Mouse (Mus musculus) cerebellum, adult 9-11 months (tissue): Measurements from ENCODE around the gene Ptk6.

ENCODE experiments used
- DNase-seq: peaks from one replicate; pipeline ENCODE4 v3.0.0; 2022

Ptk6 gene

DNA sequence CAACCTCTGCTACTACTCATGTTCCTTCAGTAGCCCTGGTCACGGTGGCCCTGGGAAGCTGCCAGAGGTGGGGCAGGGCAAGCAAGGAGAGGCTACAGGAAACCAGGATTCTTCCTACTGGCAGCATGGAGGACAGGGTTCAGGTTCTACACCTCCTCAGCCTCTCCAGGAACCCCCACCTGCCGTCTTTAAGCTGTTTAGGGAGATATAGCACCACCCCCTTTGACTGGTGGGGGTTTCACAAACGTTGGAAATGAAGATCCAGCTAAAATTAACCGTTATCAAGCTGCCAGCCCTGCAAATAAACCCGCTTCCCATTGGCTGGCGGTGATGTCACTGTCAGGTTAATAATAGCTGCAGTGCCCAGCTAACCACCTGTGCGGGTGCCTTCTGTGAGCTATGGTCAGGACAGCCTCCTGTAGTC, 43.5 kb downstream of the Ptk6 start:
- peak; percentile 94 for DNase-seq

DNA sequence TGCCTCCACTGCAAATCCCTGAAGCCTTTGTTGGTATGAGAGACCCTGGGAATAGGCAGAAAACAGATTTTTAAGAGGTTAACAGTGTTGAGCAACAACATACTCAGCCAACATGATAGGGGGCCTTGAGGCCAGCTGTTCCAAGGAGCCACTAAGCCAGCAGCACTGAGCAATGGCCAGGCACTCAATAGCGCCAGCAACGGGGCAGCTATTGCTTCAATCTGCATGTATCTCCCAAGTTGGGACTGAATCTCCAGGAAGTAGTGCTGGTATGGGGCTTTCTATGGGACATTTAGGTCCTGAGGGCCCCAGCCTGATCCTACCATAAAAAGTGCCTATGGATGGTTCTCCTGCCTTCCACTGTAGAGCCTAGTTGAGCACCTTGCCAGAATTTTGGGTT, 44.1 kb downstream of the Ptk6 start:
- peak; percentile 50 for DNase-seq

DNA sequence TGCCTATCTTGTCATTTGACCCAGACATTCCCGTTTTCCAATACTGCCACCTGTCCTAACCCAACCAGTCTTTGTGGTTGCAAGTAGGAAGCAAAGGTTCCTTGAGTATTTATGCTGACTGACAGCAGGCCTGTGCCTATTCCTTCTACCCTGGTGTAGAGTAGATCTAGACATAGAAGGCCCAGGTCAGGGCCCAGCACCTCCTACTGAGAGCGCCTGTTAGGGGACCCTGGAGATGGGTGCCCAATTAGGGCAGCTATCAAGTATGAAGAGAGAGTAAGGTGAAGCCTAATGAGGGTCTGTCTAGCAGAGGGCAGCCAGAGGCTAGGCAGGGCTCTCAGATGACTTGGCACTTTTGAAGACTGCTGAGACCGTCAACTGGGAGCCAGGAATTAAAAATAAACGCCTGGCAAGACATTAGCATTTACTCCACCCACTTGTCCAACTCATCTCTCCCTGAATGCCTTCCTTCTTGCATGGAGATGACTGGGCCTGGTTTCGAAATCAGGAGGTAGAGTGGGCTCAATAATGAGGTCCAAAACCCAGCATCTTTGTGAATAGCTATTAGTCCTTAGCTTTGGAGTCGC, 44.8 kb downstream of the Ptk6 start:
- peak; percentile 65 for DNase-seq

DNA sequence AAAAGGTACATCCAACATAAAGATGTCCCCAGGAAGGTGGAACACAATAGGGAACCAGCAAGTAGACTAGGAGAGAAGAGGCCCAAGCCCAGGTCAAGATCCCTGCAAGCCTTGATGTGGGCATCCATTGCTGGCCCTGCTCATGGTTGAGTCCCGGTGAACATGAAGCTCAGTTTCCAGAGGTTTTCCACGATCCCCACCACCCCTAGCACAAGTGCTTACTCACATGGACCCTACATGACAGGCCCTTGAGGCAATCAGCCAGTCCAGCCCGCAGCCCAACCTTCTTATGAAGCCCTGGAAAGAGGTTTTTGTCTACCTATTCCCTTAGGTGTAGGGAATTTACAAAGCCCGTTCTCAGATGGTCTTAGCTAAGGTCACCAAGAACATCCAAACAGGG, 45.4 kb downstream of the Ptk6 start:
- DNase-seq, result no peak

DNA sequence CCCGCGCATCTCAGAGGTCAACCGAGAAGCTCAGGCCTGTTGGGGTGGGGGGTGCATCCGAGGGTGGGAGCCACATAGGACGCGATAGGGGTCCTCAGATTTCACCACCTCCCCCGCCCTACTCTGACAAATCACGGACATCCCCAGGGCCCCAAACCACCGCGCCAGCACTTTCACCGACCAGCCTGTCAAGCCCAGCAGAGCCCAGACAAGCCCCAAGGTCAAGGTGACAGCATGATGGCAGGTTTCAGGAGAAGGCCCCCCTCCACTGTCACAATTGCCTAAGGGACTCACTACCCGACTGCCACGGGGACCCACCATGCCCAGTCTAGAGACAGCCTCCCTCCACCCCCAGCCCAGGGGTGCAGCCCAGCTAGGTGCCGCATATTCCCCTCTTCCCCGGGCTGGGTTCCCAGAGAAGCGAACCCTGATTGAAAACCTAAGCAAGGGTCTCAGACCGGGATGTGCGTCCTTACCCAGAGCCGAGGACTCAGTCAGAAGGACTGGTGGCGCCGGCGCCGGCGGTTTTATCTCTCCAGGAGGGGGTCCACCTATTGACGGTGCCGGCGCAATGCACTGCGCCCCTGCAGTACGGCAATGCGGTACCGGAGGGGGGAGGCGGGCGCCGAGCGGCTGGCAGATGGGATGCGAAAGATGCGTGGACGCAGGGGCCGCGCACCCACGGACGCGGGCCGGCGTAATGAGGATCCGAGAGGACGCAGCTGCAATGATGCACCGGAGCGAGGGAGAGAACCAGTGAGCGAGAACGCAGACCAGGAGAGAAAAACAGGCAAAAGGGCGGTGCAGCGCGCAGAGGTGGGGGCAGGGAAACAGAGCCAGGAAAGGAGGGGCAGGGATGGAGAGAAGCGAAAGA, 46.1 kb downstream of the Ptk6 start, which contains the start of gene Eef1a2:
TSS of gene Eef1a2 (minus strand) at position 767 of the 874 bp plus-strand sequence.
- DNase-seq, result peak; percentile 93

DNA sequence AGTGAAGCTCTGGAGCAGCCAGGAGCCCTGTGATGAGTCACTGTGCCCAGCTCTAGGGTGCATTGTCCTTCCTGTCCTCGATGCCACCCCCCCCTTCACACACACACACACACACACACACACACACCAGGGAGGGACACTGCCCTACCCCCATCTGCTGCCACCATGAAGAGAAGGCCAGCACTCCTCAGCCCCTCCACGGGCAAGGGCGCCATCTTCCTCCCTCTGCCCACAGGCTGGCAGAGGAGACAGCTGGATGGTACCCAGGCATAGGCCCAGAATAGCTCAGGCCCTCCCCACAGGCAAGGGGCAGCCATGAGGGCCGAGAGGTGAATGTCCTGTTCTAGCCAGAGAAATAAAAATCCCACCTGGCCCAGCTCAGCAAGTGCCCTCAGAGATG, 46.8 kb downstream of the Ptk6 start:
- DNase-seq, result peak; percentile 90

DNA sequence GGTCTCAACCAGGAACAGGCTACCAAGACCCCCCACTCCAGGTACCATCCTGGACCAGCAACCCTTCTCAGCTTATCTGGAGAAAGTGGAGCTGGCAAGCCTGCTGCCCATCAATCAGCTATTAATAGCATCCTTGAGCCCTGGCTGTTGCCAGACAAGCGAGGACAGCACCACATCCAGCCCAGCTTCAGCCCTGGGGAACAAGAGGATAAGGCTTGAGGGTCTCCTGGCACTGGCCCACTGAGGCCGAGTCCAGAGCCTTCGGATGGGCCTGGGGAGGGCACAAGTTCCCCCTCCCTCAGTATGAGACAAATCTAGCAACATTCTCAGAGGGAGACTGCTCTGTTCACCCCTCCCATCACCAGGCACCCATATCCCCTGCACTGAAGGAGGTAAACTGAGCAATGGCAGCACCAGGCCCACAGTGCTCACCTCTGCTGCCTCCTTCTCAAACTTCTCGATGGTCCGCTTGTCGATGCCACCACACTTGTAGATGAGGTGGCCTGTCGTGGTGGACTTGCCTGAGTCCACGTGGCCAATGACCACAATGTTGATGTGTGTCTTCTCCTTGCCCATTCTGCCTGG, 47.7 kb downstream of the Ptk6 start:
- peak; percentile 76 for DNase-seq

DNA sequence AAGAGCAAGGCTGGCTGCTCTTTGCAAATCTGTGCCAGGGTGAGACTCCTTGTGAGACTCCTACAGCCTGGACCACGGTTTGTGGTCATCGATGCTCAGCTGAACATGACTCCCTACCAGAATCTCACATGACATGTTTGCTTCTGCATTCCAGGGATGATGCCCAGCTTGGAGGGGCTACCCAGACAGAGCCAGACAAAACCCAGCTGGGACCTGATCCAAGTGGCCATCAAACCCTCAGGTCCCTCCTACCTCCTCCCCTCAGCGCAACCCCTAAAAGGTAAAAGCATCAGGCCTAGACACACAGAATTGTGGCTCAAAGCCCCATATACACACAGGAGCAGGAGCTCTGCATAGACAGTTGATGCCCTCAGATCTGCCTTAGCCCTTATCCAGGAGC, 48.2 kb downstream of the Ptk6 start:
- peak; percentile 67 for DNase-seq

DNA sequence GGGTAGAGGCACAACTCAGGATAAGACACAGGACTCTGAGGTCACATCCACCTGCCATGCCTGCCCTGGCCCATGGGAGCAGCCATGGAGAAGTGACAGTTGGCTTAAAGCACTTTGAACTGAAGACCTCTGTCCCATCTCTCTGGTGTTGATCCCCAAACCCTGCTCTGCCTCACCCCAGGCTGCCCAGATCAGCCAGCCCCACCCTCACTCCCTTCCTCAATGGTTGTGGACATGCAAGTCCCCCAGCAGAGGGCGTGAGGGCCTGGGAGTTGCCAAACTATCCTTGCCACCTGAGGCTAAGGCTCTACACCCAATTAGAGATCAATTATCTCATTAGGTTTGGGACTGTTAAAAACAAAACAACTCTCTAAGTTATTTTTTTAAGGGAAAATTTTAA, 48.8 kb downstream of the Ptk6 start:
- peak; percentile 71 for DNase-seq

DNA sequence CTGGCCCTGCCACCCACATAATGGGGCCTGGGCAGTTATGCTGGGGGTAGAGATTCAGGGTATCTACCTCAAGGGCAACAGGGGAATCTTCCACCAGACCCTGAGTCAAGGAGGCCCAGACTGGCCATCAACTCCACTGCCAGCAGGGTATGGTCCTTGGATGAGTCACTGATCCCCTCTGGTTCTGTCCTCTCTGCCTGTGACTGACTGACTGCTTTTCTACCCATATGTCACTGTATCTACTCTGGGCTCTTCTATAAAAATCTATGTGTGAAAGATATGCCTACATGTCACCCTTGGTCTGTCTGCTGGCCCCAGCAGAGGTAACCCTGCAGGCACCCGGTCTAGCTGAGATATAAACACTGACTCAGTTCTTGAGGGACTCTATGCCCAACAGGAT, 49.5 kb downstream of the Ptk6 start:
- no peak for DNase-seq

DNA sequence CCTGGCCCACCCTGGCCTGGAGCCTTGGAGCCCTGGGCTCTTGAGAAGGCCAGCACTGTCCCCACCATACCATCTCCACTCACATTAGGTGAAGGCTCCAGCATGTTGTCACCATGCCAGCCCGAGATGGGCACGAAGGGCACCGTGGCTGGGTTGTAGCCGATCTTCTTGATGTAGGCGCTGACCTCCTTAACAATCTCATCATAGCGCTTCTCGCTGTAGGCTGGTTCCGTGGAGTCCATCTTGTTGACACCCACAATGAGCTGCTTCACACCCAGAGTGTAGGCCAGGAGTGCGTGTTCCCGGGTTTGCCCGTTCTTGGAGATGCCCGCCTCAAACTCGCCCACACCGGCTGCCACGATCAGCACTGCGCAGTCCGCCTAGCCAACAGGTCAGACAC, 49.9 kb downstream of the Ptk6 start:
- peak; percentile 65 for DNase-seq

DNA sequence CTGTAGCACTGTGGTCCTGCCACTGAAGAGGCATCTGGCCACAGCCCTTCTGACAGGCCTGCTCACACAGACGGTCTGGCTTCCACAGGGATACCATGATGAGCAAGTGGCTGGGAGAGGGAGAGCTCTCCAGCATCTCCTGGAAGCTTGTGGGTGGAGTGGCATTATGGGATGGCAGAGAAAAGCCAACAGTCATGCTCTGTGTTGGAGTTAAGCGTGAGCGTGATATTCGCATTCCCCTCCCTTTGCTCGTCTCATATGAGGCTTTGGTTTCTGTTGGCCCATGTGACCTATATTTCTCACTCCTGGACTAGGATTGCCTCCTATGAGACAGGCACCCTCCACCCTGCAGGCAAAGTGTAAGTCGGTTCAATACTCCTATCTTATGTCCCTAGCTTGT, 52.3 kb downstream of the Ptk6 start:
- DNase-seq, result no peak

DNA sequence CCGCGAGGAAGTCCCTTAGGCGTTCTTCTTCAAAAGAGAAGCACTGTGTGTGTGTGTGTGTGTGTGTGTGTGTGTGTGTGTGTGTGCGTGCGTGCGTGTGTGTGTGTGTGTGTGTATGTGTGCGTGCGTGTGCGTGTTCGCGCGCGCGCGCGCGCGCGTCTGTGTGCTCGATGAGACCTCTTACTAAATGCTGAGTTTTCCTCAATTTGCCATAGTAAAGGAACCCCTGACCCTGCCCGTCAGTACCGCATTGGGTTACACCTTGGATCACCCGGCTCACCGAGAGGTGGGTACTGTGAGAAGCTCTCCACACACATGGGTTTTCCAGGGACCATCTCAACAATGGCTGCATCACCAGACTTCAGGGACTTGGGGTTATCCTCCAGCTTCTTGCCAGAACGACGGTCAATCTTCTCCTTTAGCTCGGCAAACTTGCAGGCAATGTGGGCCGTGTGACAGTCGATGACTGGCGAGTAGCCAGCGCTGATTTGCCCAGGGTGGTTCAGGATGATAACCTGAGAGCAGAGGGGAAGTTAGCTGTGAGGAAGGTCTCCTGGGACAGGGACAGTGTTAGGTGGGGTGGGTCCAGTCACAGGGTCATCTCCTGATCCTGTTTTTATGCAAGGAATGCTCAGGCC, 54.2 kb downstream of the Ptk6 start:
- DNase-seq, result peak; percentile 68

DNA sequence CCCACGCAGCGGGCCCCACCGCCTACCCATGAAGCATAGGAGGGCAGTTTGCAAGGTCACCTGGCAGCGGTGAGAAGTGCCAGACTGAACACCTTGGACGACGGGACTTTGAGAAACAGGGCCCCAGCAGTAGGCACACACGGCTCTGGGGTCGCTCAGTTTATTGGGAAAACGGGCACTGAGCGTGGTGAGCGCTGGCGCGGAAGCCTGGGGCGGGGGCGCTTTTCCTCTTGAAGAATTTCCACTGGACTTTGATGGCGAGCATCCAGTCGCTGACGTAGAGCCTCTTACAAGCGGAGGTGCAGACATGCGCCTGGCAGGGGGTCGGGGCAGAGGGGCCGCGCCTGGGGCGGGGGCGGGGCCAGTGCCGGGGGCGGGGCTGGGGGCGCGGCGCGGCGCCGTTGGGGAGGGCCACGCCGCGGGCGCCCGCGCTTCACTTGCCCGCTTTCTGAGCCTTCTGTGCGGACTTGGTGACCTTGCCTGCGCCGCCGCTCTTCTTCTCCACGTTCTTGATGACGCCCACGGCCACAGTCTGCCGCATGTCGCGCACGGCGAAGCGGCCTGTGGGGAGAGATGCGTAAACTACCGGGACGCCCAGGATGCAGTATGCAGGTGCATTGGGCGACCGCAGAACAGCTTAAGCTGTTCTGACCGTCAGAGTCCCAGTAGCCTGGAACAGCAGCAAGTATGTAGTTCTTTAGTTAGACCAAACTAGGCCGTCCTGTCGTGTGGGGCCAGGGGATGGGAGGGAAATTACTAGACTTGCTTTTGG, 54.9 kb downstream of the Ptk6 start:
- no peak for DNase-seq

DNA sequence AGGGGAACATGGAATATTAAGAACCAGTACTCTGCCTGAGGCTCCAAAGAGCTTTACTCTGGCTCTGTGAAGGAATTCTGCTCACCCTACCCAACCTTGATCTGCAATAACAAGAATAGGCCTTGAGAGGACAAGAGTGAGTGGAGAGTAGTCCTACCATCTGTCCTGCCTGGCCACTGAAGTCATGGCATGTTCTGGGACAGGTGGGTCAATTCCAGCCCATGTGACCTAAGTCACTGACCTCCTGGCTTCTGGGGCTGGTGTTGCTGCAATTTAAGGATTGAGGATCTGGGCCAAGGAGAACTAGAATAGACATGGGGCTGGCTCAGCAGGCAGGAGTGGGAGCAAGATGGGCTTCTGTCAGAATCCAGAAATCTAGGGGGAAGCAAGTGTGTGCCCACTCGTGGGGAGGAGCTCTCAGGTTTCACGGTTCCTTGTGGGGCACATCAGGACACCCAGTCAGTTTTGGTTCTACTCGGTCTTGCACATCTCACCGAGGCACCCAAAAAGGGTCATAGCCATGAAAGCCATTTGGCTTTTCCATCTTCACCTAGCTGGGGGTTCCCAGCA, 55.5 kb downstream of the Ptk6 start:
- no peak for DNase-seq

DNA sequence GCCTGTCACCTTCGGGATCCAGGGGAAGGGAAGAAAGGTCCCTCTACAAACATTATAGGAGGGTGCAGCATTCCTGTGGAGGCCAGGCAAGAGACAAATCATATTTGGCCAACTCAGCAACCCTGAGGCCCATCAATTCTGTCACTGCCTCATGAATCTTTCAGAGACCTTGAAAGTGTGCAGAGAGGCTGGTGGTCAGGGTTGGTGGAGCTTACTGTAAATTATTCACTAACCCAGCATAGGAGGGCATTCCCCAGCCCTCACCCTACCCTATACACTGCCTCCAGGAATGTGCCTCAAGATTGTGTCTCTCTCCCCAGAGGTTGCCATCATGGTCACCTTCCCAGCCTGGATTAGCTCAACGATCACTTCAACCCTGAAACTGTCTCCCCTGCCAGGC, 57.9 kb downstream of the Ptk6 start:
- no peak for DNase-seq
